Mouse (Mus musculus) hindbrain, postnatal 0 days (tissue): ENCODE results near the gene Ndufaf8. TPM values are rescaled to one million over a fixed set of nuclear protein-coding genes. Genes with fewer than 3 reads are reported as not detected.

Experiments
- ATAC-seq: fragments of 200-750 bp; cut with Nextera tagmentation; 2 replicates; pipeline ENCODE4 v1.8.0; 2017; ENCODE audit warnings: mild to moderate bottlenecking, moderate TSS enrichment, moderate library complexity
- DNase-seq: peaks from one replicate; pipeline ENCODE4 v3.0.0-alpha.2; 2015; ENCODE audit warnings: low spot score
- H3K27ac ChIP-seq: fragments of 300-500 bp; sonication (generic); 2 replicates; pipeline ENCODE4 v1.5.1; 2014; ENCODE audit warnings: mild to moderate bottlenecking
- H3K27me3 ChIP-seq: fragments of 300-500 bp; sonication (generic); 2 replicates; pipeline ENCODE4 v1.6.1; 2014; ENCODE audit warnings: low read length, mixed read lengths; ENCODE audit not compliant: insufficient read depth
- H3K36me3 ChIP-seq: fragments of 300-500 bp; sonication (generic); 2 replicates; pipeline ENCODE4 v1.6.1; 2014; ENCODE audit warnings: low read length, mixed read lengths; ENCODE audit not compliant: insufficient read depth
- H3K4me1 ChIP-seq: fragments of 300-500 bp; sonication (generic); 2 replicates; pipeline ENCODE4 v1.6.1; 2014; ENCODE audit warnings: antibody characterized with exemption, low read length, mixed read lengths; ENCODE audit not compliant: insufficient read depth
- H3K4me2 ChIP-seq: fragments of 300-500 bp; sonication (generic); 2 replicates; pipeline ENCODE4 v1.6.1; 2014; ENCODE audit warnings: low read depth, mild to moderate bottlenecking, low read length, moderate library complexity, mixed read lengths
- H3K4me3 ChIP-seq: fragments of 300-500 bp; sonication (generic); 2 replicates; pipeline ENCODE4 v1.5.1; 2014; ENCODE audit warnings: low read length
- H3K9ac ChIP-seq: fragments of 300-500 bp; sonication (generic); replicated peaks from 2 replicates; pipeline ENCODE4 v1.6.1; 2014; ENCODE audit warnings: mild to moderate bottlenecking, low read length, moderate library complexity, mixed read lengths
- H3K9me3 ChIP-seq: fragments of 300-500 bp; sonication (generic); 2 replicates; pipeline ENCODE4 v1.6.1; 2016; ENCODE audit warnings: low read length, mixed read lengths
- CTCF ChIP-seq: IDR thresholded peaks from 2 replicates; pipeline ENCODE4 v1.5.1; 2016; ENCODE audit warnings: antibody characterized with exemption, control low read depth, low read depth
- WGBS: fragments of 180-500 bp; shearing (Covaris S2); extraction: QIAGEN DNeasy Blood & Tissue Kit; methylation state at CpG from one replicate; pipeline ENCODE4 v1.1.7; 2014; 5-methylcytosine and 5-hydroxymethylcytosine counted together
- polyA plus RNA-seq: library from polyadenylated mRNA; unstranded; fragments of >200 nt; fragmentation: Nextera tagmentation; extraction: Ambion mirVana; gene quantifications from 2 replicates; pipeline ENCODE4 v1.2.1, GENCODE M21; 2015
- total RNA-seq: library from RNA; depleted of rRNA; stranded (reverse); fragments of >200 nt; gene quantifications from 2 replicates; pipeline ENCODE4 v1.2.3, GENCODE M21; 2014

The Ndufaf8 gene
- total and polyA plus RNA-seq, 2 experiments from 2014 or later = 56.1 to 62.7 TPM

GRCm38 (mm10) chr11:120085891-120086627 is 12.7 kb upstream of the Ndufaf8 start:
- Histone ChIP-seq H3K4me2 (peak overlapping the region; percentile 87), H3K9me3 (no peaks in the 10 kb centered on the region), H3K4me1 (peaks cover 10% of the 10 kb centered on the region; the same call in 1 of the 2 replicates), H3K4me3 (peak overlapping the region; percentile 74), H3K9ac (peak overlapping the region; percentile 90), H3K36me3 (peaks cover 18% of the 10 kb centered on the region), H3K27ac (peak overlapping the region; percentile 80), H3K27me3 (no peaks in the 10 kb centered on the region)
- no peak; the same call in 1 of the 2 replicates for TF ChIP-seq CTCF
- ATAC-seq (peak; percentile 33; the same call in 1 of the 2 replicates), DNase-seq (peak; percentile 48)
- under 1% methylated on average over 25 of the region's 25 CpGs for WGBS

GRCm38 (mm10) chr11:120086702-120087152 is 12.0 kb upstream of the Ndufaf8 start, which contains the start of gene Cep131:
TSS of gene Cep131 (minus strand) at chr11:120086827.
- ATAC-seq (peak; percentile 99), DNase-seq (peak; percentile 99)
- Histone ChIP-seq H3K4me1 (peaks cover 10% of the 10 kb centered on the region; the same call in 1 of the 2 replicates), H3K4me2 (peak within 1 kb of the TSS; percentile 87), H3K4me3 (peak within 1 kb of the TSS; percentile 74), H3K9me3 (no peaks in the 10 kb centered on the region), H3K27me3 (no peaks in the 10 kb centered on the region), H3K36me3 (peaks cover 21% of the 10 kb centered on the region), H3K27ac (peak within 1 kb of the TSS; percentile 80), H3K9ac (peak within 1 kb of the TSS; percentile 90)
- under 1% methylated on average over 38 of the region's 42 CpGs for WGBS
- TF ChIP-seq CTCF = no peak

DNA sequence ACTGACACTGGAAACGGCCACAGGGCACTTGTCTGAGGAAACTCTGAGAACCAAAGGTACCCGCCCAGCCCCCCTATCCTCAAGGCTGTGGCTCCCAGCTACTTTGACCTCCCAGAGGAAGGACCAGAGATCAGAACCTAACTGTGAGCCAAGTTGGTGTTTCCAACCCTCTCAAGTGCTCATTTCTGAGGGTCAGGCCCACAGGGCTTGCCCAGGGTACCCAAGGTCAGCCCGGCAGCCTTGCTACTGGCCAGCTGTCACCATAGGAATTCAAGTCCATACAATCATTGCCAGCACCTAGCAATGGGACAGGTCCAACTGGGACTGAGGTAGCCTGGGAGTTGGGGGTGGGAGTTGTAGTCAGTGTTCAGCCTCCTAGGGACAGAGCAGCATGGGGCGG is 8.1 kb upstream of the Ndufaf8 start:
- Histone ChIP-seq H3K9me3 (no peaks in the 10 kb centered on the region), H3K4me3 (no peak overlapping the region), H3K4me1 (peaks cover 4% of the 10 kb centered on the region; the same call in 1 of the 2 replicates), H3K36me3 (peaks cover 40% of the 10 kb centered on the region), H3K9ac (no peak overlapping the region), H3K4me2 (no peak overlapping the region), H3K27me3 (no peaks in the 10 kb centered on the region), H3K27ac (no peak overlapping the region)
- 89% methylated on average over 4 of the region's 4 CpGs for WGBS
- DNase-seq = no peak
- no peak for ATAC-seq
- TF ChIP-seq CTCF = no peak

DNA sequence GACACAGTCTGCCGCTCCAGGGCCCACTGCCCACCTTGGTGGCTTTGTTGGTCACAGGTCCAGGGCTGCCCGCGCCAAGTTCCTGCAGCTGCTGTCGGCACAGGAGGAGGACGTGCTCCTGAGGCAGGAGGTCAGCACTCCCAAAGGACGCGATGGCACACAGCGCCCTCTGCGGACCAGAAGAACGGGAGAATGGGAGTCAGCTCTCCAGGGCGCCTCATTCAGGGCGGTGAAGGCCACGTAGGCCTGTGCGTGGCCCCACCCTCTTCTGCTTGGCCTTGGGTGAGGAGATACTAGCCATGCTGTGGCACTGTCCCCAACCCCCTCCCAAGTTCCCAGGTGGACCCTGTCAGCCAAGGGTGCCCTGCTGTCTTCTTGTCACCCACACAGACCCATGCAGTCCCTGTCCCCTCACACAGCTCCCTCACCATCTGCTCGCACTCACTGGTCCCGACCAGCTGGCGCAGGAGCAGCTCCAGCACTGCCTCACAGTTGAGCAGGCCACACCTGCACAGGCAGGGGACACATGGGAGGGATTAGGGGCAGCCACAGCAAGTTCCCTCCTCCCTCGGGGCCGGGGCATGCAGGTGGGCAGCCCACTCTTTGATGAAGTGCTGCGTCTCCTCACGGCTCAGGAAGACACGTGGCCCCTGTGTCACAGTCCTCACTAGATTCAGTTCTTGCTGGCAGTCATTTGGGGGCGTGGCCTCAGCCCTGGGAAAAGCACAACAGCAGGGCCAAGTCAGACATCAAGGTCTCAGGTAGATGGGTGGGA is 5.7 kb upstream of the Ndufaf8 start:
- Histone ChIP-seq H3K27me3 (no peaks in the 10 kb centered on the region), H3K9ac (no peak overlapping the region), H3K4me2 (no peak overlapping the region), H3K27ac (no peak overlapping the region), H3K36me3 (peaks cover 40% of the 10 kb centered on the region), H3K4me1 (peaks cover 3% of the 10 kb centered on the region; the same call in 1 of the 2 replicates), H3K9me3 (no peaks in the 10 kb centered on the region), H3K4me3 (no peak overlapping the region)
- DNase-seq (no peak), ATAC-seq (no peak)
- TF ChIP-seq CTCF = no peak
- 72% methylated on average over 23 of the region's 23 CpGs for WGBS

GRCm38 (mm10) chr11:120101036-120101435 is 2.3 kb downstream of the Ndufaf8 start:
- Histone ChIP-seq H3K36me3 (peaks cover 18% of the 10 kb centered on the region), H3K27ac (peak overlapping the region; percentile 0), H3K4me1 (peaks cover 12% of the 10 kb centered on the region; the same call in 1 of the 2 replicates), H3K4me2 (no peak overlapping the region), H3K9me3 (no peaks in the 10 kb centered on the region), H3K27me3 (no peaks in the 10 kb centered on the region), H3K4me3 (no peak overlapping the region), H3K9ac (no peak overlapping the region)
- peak; percentile 88 for TF ChIP-seq CTCF
- ATAC-seq (no peak), DNase-seq (peak; percentile 87)
- WGBS = 0% methylated on average over 3 of the region's 3 CpGs

GRCm38 (mm10) chr11:120103431-120103997 is 4.8 kb downstream of the Ndufaf8 start:
- Histone ChIP-seq H3K36me3 (peaks cover 24% of the 10 kb centered on the region), H3K27ac (no peak overlapping the region), H3K4me2 (no peak overlapping the region), H3K9ac (no peak overlapping the region), H3K4me1 (0 out of 2 replicates have a peak, but pooled peaks cover 6% of the 10 kb centered on the region), H3K9me3 (no peaks in the 10 kb centered on the region), H3K27me3 (no peaks in the 10 kb centered on the region), H3K4me3 (no peak overlapping the region)
- WGBS = 93% methylated on average over 3 of the region's 3 CpGs
- ATAC-seq (no peak), DNase-seq (no peak)
- TF ChIP-seq CTCF = no peak
